Mouse (Mus musculus) cerebral cortex, adult 2 months (tissue): ENCODE measurements around the gene Igsf8.

Source experiments
- WGBS: fragments of 180-500 bp; shearing (Covaris S2); methylation state at CpG from one replicate; pipeline ENCODE4 v1.1.7; 2018; 5-methylcytosine and 5-hydroxymethylcytosine counted together

The Igsf8 gene

GRCm38 (mm10) chr1:172261477-172262078 lies at the start of gene Igsf8:
Gene Igsf8 (plus strand): TSS chr1:172261641.
- 65% methylated on average over 8 of the region's 8 CpGs for WGBS

DNA sequence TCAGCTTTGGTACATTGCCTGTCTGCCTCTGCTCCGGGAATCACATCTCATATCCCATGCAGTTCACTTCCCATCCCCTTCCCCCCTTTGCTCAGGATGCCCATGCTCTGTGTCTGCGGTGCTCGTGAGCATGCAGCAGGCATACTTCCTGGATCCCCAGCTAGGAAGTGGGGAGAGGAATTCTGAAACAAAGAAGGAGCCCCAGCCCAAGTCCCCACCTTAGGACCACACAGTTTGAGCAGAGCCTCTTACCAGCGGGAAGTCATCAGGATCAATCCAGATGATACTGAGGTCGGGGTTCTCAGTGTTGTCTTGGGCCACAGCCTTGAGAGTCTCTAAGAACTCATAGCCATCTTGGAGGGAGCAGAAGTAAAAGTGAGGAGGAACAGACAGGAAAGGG lies 48.7 kb upstream of the Igsf8 start:
- 62% methylated on average over 5 of the region's 5 CpGs for WGBS

GRCm38 (mm10) chr1:172213771-172214170 lies 47.7 kb upstream of the Igsf8 start:
- 55% methylated on average over 4 of the region's 4 CpGs for WGBS

DNA sequence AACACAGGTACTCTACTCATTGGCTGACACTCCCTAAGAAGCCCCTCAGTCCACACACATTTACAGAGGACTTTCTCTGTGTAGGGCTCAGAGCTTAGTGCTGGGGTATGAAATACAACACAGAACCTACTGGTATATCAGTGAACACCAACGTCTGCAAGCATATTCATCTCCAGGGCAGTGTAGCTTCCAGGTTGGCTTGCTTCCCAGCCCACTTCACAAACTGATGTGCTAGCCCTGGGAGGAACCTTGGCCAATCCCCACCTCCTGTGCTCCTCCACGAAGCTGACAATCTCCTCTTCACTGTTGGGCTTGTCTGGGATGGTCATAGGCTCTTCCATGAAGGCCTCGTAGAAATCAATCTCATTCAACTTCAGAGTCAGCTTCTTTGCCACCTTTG lies 46.7 kb upstream of the Igsf8 start:
- WGBS, result 39% methylated on average over 3 of the region's 3 CpGs

GRCm38 (mm10) chr1:172217148-172217547 lies 44.3 kb upstream of the Igsf8 start:
- WGBS, result 0% methylated on average over 5 of the region's 5 CpGs

DNA sequence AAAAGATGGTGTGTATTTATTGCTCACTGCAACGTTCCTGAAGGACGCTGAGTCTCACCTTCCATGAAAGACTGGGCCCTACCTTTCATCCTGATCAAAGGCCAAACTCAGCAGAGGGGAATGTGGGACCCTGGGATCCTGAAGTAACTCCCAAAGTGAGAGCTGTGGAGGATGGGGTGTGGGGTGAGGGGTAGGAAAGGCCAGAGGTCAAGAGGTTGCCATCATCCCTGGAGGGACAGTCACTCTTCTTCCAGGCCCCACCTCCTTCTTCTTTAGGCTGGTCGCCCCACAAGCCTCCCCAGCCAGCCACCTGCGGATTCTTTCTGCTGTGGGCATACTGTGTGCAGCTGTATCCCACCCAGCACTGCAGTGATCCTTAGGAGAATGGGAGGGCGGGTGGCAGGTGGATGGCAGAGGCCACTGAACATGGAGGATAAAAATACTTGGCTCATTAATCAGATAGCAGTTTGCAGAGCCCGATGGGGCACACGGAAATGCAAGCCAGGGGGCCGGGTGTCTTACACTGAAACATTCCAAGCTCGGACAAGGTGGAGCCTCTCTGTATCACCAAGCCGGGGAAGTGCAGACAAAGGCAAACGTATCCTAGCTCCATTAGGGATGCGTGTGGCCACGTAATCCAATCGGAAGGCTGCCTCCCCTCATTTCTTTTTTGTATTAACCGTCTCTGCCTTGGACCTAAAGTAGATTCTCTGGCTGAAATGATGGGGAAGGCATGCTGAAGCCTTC lies 43.1 kb upstream of the Igsf8 start:
- 77% methylated on average over 15 of the region's 15 CpGs for WGBS

DNA sequence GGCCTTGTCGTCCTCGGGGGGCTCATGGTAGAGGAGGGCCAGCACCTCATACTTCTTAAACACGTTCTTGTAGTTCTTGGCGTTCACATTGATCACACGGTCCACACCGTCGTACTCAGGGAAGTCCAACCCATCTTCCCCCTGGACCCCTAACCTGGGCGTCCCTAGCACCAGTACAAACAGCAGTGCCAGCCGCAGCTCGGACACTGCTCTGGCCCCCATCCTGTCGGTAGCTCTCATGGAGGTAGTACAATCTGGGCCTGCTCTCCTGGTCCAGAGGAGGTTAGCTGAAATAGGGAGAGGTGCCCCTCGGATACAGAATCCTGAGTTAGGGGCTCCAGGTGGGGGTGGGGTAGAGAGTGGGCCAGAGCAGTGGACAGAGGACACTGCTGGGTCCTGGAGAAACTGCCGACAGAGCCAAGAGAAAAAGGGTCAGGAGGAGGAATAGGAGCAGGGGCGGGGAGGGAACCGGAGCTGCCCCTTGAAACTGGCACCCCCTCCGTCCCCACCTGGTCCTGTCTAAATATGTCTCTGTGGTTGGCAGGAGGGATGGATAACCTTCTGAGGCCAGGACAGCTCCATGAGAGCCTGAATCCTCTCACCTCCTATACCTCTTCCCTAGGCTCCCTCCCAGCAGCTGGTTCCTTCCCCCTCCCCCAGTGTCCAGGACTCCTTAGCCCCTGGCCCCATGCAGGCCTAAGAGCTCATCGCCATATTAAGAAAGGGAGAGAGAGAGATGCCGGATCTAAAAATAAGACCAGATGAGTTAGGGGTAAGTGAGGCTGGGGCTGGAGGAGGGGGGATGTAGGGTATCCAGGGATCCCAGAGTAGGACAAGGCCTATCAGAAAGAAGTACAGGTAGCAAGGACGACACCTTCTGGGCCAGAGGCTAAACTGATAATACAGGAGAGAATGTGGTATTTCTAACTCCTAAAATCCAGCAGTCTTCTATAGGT lies 41.7 kb upstream of the Igsf8 start, which contains the start of gene Casq1:
Gene Casq1 (minus strand): TSS at position 418 of the 956 bp plus-strand sequence.
- 81% methylated on average over 19 of the region's 19 CpGs for WGBS

DNA sequence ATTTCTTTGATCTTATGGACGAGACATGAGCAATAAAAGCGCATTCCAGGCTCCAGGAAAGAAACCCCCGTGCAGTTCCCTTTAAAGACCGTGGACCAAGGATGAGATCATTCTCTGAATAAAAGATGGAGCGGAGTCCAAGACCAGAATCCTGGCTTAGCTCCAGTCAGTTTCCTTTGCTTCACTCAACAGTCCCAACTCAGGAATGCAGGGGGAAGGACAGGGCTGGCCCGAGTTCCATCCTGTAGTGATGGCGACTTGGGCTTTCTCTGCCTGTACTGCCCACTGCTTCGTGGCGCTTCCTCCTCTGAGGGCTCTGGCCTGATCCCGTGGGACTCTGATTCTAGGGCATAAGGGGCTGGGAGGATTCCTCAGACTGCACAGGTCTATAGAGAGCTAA lies 41.0 kb upstream of the Igsf8 start:
- 46% methylated on average over 10 of the region's 10 CpGs for WGBS

- WGBS, result 77% methylated on average over 11 of the region's 11 CpGs
Measured at GRCm38 (mm10) chr1:172221297-172222063, 40.0 kb upstream of the Igsf8 start.

DNA sequence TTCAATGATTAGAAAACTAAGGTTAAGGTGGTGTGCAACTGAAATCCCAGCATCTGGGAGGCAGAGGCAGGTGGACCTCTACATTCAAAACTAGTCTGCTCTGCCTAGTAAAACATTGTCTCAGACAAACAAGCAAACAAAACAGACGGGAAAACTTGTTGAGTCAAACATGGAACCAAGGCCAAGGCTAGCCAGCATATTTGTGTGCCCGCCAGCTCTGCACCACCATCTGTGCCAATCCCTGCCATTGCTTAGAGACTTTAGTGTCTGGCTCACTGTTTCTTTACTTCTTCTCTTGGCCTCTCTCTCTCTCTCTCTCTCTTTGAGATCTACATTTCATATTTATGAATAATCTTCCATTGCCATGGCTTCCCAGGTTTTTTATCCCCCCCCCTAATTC lies 33.2 kb upstream of the Igsf8 start:
- 78% methylated on average over 2 of the region's 2 CpGs for WGBS

GRCm38 (mm10) chr1:172229215-172229614 lies 32.2 kb upstream of the Igsf8 start:
- WGBS, result 89% methylated on average over 1 of the region's 1 CpGs

DNA sequence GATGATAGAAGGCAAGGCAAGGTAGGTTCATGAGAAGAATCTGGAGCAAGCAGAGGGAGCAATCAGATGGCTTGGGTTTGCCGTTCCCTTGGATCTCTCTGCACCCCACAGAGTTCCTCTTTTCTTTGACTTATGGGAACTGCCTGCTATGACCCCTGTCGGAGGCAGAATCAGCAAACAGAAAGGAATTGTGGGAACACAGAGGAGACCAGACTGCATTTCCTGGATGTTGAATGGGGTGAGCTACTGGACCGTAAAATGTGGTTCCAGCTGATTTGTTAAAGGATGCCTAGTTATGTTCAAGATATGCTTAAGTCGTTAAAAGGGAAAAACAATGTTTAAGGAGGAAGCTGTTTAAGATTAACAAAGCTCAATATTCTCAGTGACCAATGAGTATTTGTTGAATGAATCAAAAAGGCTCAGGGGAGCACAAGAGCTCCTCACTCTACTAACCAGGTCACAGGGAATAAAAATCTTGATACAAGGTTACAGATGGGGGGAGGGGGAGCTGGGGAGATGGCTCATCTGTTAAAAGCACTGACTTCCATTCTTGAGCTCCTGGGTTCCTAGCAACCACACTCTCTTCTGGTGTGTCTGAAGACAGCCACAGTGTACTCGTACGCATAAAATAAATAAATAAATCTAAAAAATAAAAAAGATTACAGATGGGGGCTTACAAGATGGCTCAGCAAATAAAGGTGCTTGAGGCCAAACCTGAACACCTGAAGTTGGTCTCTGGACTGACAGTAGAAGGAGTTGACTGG lies 20.3 kb upstream of the Igsf8 start:
- WGBS, result 58% methylated on average over 6 of the region's 6 CpGs

DNA sequence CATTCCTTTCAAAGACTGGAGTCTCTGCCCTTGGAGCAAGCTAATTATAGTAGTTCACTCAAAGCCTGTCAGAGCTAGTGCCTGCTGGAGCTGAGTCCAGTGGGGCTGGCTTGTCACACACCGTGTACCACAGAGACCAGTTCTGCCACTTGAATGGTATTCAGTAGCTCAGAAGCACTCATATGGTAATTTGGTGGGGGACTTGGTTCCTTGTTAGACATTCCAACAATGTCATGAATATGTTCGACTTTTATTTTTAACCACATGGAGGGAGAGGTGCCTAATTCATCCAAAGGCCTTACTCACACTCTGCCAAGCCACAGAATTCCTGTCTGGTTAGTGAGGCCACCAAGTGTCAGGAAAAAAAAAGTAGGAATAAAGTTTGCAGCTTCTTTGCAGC lies 19.0 kb upstream of the Igsf8 start:
- 50% methylated on average over 2 of the region's 2 CpGs for WGBS

GRCm38 (mm10) chr1:172243547-172244205 lies 17.8 kb upstream of the Igsf8 start:
- 45% methylated on average over 16 of the region's 16 CpGs for WGBS

GRCm38 (mm10) chr1:172244645-172245044 lies 16.8 kb upstream of the Igsf8 start:
- 79% methylated on average over 23 of the region's 23 CpGs for WGBS

GRCm38 (mm10) chr1:172247216-172247615 lies 14.2 kb upstream of the Igsf8 start:
- 53% methylated on average over 4 of the region's 4 CpGs for WGBS

DNA sequence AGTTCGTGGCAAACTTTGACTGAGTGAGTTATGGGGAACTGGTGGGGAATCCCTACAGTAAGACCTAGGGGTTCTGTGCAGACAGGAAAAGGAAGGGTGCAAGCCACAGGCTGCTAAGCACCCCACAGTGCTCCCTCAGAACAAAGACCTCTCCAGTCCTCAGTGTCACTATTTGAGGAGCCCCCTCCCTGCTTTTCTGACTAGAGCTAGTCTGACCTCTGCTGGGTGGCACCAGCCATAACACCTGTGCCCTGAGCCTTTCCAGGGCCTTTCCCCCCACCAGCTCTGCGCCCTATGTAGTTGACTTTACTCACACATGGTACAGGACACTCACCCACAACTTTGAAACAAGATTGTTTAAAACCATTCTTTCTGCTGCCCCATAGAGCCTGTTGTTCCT lies 13.8 kb upstream of the Igsf8 start:
- 45% methylated on average over 2 of the region's 2 CpGs for WGBS

DNA sequence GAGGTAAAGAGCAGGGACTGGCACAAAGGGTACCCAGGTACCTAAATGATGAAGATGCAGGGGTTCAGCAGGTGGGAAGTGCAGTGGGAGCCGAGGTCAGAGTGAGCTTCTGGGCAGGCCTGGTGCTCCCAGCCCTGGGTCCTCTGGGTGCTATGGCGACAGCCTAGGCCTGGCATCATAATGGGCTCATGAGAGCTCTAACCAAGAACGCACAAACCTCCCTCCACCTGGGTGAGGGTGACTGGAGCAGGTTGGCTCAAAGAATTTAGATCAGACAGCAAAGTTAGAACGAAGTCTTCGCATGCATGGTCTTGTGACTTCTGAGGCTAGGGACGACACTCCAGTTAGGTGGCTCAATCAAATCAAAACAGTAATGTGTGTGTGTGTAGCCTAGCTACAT lies 3.1 kb upstream of the Igsf8 start, which contains the start of gene Atp1a4:
Gene Atp1a4 (minus strand): TSS at position 101 of the 400 bp plus-strand sequence.
- 96% methylated on average over 6 of the region's 6 CpGs for WGBS

DNA sequence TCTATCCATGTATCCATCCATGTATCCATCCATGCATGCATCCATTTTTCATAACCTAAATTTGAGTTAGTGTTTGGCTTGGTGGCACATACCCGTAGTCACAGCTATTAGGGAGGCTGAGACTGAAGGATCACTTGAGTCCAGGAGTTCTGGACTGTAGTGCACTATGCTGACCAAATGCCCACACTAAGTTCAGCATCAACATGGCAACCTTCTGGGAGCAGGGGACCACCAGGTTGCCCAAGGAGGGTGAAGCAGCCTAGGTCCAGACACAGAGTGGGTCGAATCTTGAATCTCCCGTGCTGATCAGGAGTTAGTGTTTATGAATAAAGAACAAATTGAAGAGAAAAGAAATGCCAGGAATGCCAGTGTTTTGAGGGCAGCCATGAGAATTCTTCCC lies 9.8 kb downstream of the Igsf8 start:
- WGBS, result 49% methylated on average over 3 of the region's 3 CpGs

- WGBS, result 43% methylated on average over 10 of the region's 10 CpGs
Measured at GRCm38 (mm10) chr1:172271765-172272164, 10.3 kb downstream of the Igsf8 start.
